Mouse (Mus musculus) liver, adult 2 months (tissue): ENCODE measurements around the gene Rnf181. TPM values are rescaled to one million over a fixed set of nuclear protein-coding genes. Genes with fewer than 3 reads are reported as not detected.

Source experiments
- DNase-seq: peaks from one replicate; pipeline ENCODE4 v3.0.0-alpha.2; 2011; ENCODE audit warnings: low read depth, low spot score; ENCODE audit errors: extremely low read depth
- H3K27ac ChIP-seq: fragments of 200-500 bp; replicated peaks from 2 replicates; pipeline ENCODE4 v1.5.1; 2012; ENCODE audit warnings: low read depth, mild to moderate bottlenecking, control low read depth, inconsistent platforms, low read length; ENCODE audit not compliant: insufficient read depth
- H3K27me3 ChIP-seq: fragments of 200-500 bp; 2 replicates; pipeline ENCODE4 v1.6.1; 2012; ENCODE audit warnings: mild to moderate bottlenecking, moderate library complexity, low read length, inconsistent platforms; ENCODE audit not compliant: control insufficient read depth, insufficient read depth
- H3K36me3 ChIP-seq: fragments of 200-500 bp; 2 replicates; pipeline ENCODE4 v1.6.1; 2012; ENCODE audit warnings: low read length, inconsistent platforms; ENCODE audit not compliant: control insufficient read depth, insufficient read depth
- H3K4me1 ChIP-seq: fragments of 200-500 bp; 2 replicates; pipeline ENCODE4 v1.6.1; 2011; ENCODE audit warnings: low read length; ENCODE audit not compliant: control insufficient read depth, insufficient read depth
- H3K4me3 ChIP-seq: fragments of 200-500 bp; 2 replicates; pipeline ENCODE4 v1.5.1; 2011; ENCODE audit warnings: low read depth, mild to moderate bottlenecking, control low read depth, low read length, moderate library complexity; ENCODE audit not compliant: insufficient read depth
- H3K79me2 ChIP-seq: fragments of 200-500 bp; 2 replicates; pipeline ENCODE4 v1.6.1; 2012; ENCODE audit warnings: inconsistent platforms, mild to moderate bottlenecking, low read length, moderate library complexity; ENCODE audit not compliant: control insufficient read depth, insufficient read depth
- H3K9ac ChIP-seq: fragments of 200-500 bp; 2 replicates; pipeline ENCODE4 v1.6.1; 2012; ENCODE audit warnings: low read depth, mild to moderate bottlenecking, control low read depth, inconsistent platforms, low read length
- CTCF ChIP-seq: fragments of 200-500 bp; IDR thresholded peaks from 2 replicates; pipeline ENCODE4 v1.5.1; 2011; ENCODE audit warnings: low read depth, low read length, control low read depth
- POLR2A ChIP-seq: fragments of 200-500 bp; IDR thresholded peaks from 2 replicates; pipeline ENCODE4 v1.6.1; 2011; ENCODE audit warnings: low read length, control low read depth; ENCODE audit not compliant: insufficient read depth; ENCODE audit errors: extremely low read depth
- WGBS: fragments of 180-500 bp; shearing (Covaris S2); methylation state at CpG from one replicate; pipeline ENCODE4 v1.1.7; 2018; 5-methylcytosine and 5-hydroxymethylcytosine counted together
- polyA plus RNA-seq: library from polyadenylated mRNA; depleted of rRNA; stranded (reverse); fragments of >200 nt; gene quantifications from 2 replicates; pipeline ENCODE4 v1.2.3, GENCODE M21; 2012
- total RNA-seq: library from RNA; depleted of rRNA; stranded (reverse); fragments of >200 nt; gene quantifications from 2 replicates; pipeline ENCODE4 v1.2.3, GENCODE M21; 2014

Gene Rnf181
- total and polyA plus RNA-seq, 2 experiments, result 62.6 to 75.2 TPM

DNA sequence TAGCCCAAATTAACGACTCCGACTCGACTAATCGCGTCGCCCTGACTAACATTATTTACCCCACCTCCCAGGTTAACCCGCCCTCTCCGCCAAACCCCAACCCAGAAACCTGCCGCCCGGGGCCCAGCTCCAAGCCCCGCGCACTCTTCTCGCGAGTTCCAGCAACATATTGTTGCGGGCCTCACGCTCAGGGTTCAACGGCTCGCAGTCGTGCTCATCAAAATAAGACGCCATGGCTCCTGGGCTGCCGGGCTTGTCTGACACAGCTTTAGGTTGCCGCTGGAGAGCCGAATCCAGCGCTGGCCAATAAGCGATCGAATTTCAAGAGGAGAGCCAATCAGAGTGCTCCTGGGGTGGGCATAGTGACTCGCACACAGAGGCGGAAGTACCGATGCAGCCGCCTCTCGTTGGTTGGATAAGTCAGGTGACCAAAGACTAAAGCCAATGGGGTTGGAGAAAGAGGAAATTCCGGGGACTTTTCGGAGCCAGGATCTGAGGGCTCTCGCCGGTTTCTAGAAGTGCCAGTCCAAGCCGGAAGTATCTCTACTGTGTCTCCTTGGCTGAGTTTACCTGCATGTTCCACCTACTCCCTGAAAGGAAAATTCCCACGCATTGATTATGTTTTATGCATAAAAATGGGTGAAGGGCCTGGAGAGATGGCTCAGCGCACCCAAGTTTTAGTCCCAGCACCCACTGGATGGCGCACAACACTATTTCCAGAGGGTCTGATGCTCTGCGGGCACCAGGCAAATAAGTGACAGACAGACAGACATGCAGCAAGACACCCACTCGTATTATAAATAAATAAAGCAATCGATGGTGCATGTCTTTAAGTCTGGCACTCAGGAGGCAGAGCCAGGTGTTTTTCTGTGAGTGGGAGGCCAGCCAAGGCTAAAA lies 4.4 kb downstream of the Rnf181 start:
- WGBS, result under 1% methylated on average over 42 of the region's 42 CpGs
- peak; percentile 94 for TF ChIP-seq POLR2A
- TF ChIP-seq CTCF, result peak; percentile 44
- DNase-seq, result peak; percentile 97
- Histone ChIP-seq H3K27me3 (no peaks in the 10 kb centered on the region), H3K4me3 (peak overlapping the region; percentile 76), H3K9ac (peak overlapping the region; percentile 80), H3K36me3 (peaks cover 16% of the 10 kb centered on the region), H3K79me2 (peaks cover 3% of the 10 kb centered on the region; the same call in 1 of the 2 replicates), H3K4me1 (peaks cover 20% of the 10 kb centered on the region), H3K27ac (peak overlapping the region; percentile 73)

DNA sequence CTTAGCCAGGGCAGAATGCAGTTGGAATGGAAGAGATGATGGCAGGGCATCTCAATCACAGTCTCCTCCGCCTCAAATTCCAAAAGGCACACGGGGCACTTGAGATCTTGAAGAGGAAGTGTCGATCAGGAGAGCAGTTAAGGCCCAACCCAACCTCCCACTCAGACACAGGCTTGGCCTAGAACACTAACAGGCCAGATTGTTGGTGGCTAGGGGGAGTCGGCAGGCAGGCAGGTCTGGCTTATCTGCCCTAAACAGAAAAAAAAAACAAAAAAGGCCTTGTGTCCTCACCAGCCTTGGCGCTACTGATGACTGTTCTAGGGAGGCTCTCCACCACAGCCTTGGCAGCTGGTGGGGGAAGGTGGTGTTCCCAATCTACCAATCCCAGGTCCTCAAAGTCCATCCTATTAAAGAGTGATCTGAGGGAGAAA lies 5.6 kb downstream of the Rnf181 start:
- Histone ChIP-seq H3K4me1 (peaks cover 24% of the 10 kb centered on the region), H3K36me3 (peaks cover 21% of the 10 kb centered on the region), H3K79me2 (peaks cover 3% of the 10 kb centered on the region; the same call in 1 of the 2 replicates), H3K27ac (peak overlapping the region; percentile 25), H3K9ac (peak overlapping the region; percentile 24), H3K27me3 (no peaks in the 10 kb centered on the region), H3K4me3 (no peak overlapping the region; the same call in 1 of the 2 replicates)
- TF ChIP-seq CTCF (no peak), POLR2A (no peak)
- peak; percentile 56 for DNase-seq
- 15% methylated on average over 5 of the region's 5 CpGs for WGBS

- Histone ChIP-seq H3K79me2 (peaks cover 3% of the 10 kb centered on the region; the same call in 1 of the 2 replicates), H3K27me3 (no peaks in the 10 kb centered on the region), H3K4me3 (no peak overlapping the region; the same call in 1 of the 2 replicates), H3K36me3 (peaks cover 21% of the 10 kb centered on the region), H3K9ac (peak overlapping the region; percentile 37), H3K4me1 (peaks cover 24% of the 10 kb centered on the region), H3K27ac (peak overlapping the region; percentile 25)
- no peak for TF ChIP-seq POLR2A
- TF ChIP-seq CTCF, result no peak
- WGBS, result 23% methylated on average over 7 of the region's 7 CpGs
- DNase-seq, result no peak
Observed at GRCm38 (mm10) chr6:72360599-72360935, 6.2 kb downstream of the Rnf181 start.

- peak overlapping the region; percentile 25 for H3K27ac ChIP-seq
- WGBS, result 36% methylated on average over 11 of the region's 11 CpGs
- no peaks in the 10 kb centered on the region for H3K27me3 ChIP-seq
- TF ChIP-seq CTCF (peak; percentile 1; the same call in 1 of the 2 replicates), POLR2A (no peak)
- peaks cover 3% of the 10 kb centered on the region; the same call in 1 of the 2 replicates for H3K79me2 ChIP-seq
- H3K36me3 ChIP-seq, result peaks cover 21% of the 10 kb centered on the region
- no peak overlapping the region; the same call in 1 of the 2 replicates for H3K4me3 ChIP-seq
- H3K4me1 ChIP-seq, result peaks cover 24% of the 10 kb centered on the region
- DNase-seq, result no peak
- peak overlapping the region; percentile 37 for H3K9ac ChIP-seq
Observed at GRCm38 (mm10) chr6:72359891-72360598, 6.7 kb downstream of the Rnf181 start.

DNA sequence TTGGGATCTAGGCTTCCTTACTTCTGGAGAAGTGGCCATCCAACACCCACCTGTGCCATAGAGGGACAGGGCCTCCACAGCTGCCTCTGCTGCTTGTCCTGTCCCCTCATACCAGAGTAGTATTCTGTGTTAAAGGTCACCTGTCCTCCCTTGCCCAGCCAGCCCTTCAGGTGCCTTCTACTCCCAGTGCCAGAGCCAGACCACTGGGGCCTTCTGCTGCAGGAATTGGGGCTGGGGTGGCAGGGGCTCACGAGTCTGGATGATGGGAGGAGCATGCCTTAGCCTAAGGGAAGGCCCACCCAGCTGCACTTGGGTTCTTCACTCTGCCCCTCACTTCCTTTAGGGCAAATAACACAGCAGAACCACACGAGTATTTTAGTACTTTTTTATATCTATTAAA lies 7.4 kb downstream of the Rnf181 start:
- H3K4me3 ChIP-seq, result no peak overlapping the region
- no peak for DNase-seq
- WGBS, result 38% methylated on average over 2 of the region's 2 CpGs
- H3K27me3 ChIP-seq, result no peaks in the 10 kb centered on the region
- H3K27ac ChIP-seq, result peak overlapping the region; percentile 27; the same call in 1 of the 2 replicates
- H3K9ac ChIP-seq, result no peak overlapping the region
- TF ChIP-seq POLR2A, result no peak
- TF ChIP-seq CTCF, result no peak
- peaks cover 26% of the 10 kb centered on the region for H3K4me1 ChIP-seq
- H3K36me3 ChIP-seq, result peaks cover 21% of the 10 kb centered on the region
- peaks cover 3% of the 10 kb centered on the region; the same call in 1 of the 2 replicates for H3K79me2 ChIP-seq
